Mouse (Mus musculus) embryonic facial prominence, embryonic 10.5 days (tissue): ENCODE measurements around the gene Ddc. TPM values are rescaled to one million over a fixed set of nuclear protein-coding genes. Genes with fewer than 3 reads are reported as not detected.

Source experiments
- DNase-seq: peaks from one replicate; pipeline ENCODE4 v3.0.0-alpha.2; 2017; ENCODE audit warnings: low spot score
- H3K27ac ChIP-seq: fragments of 300-500 bp; sonication (generic); replicated peaks from 2 replicates; pipeline ENCODE4 v1.5.1; 2016; ENCODE audit warnings: mild to moderate bottlenecking
- H3K27me3 ChIP-seq: fragments of 300-500 bp; sonication (generic); replicated peaks from 2 replicates; pipeline ENCODE4 v1.6.1; 2016; ENCODE audit warnings: low read depth, mild to moderate bottlenecking; ENCODE audit not compliant: poor library complexity, severe bottlenecking
- H3K36me3 ChIP-seq: fragments of 300-500 bp; sonication (generic); replicated peaks from 2 replicates; pipeline ENCODE4 v1.6.1; 2016; ENCODE audit warnings: mild to moderate bottlenecking, moderate library complexity
- H3K4me1 ChIP-seq: fragments of 300-500 bp; sonication (generic); 2 replicates; pipeline ENCODE4 v1.6.1; 2016
- H3K4me3 ChIP-seq: fragments of 300-500 bp; sonication (generic); 2 replicates; pipeline ENCODE4 v1.5.1; 2016; ENCODE audit warnings: mild to moderate bottlenecking, moderate library complexity
- H3K9me3 ChIP-seq: fragments of 300-500 bp; sonication (generic); 2 replicates; pipeline ENCODE4 v1.6.1; 2016; ENCODE audit warnings: mild to moderate bottlenecking
- WGBS: fragments of 180-500 bp; shearing (Covaris S2); methylation state at CpG from one replicate; pipeline ENCODE4 v1.1.7; 2016; 5-methylcytosine and 5-hydroxymethylcytosine counted together
- polyA plus RNA-seq: library from polyadenylated mRNA; unstranded; fragments of >200 nt; fragmentation: Nextera tagmentation; extraction: Ambion mirVana; gene quantifications from 2 replicates; pipeline ENCODE4 v1.2.1, GENCODE M21; 2016

Ddc gene
- polyA plus RNA-seq, 1 experiment from 2014 or later: 6.9 TPM

DNA sequence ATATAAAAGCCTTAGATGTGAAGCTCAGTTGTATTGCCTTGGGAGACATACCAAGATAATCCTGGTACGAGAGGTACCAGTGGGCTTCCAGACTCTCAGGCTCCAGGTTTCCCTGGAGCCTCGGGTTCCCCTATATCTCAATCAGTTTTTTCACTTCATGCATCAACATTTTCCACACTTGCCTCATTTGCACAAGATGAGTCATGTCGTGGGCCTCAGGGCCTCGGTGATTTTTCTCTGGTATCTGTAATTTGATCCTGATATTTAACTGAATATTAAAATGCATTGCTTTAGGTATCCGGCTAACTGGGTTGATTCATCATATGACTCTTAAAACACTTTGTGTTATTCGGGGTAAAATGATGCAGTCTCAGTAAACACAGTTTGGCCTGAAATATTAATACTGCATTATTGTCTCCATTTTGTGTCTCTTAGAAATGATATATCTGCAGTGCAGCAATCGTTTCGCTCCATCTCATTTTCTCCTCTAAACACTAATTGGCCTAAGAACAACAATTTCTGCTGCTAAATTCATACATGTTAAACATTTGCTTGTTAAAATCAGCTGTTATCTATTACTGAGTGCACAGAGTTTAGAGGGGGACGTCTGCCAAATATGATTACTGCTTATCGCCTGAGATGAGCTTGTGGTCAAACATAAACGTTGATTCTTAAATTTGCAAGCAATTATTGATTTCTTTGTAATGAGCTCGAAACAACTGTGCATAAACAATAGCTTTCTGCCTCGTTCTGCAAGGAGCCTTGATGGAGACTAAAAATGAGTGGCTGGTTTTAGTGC lies 48.2 kb downstream of the Ddc start:
- WGBS: 71% methylated on average over 13 of the region's 13 CpGs
- H3K27ac ChIP-seq: peak overlapping the region; percentile 76

DNA sequence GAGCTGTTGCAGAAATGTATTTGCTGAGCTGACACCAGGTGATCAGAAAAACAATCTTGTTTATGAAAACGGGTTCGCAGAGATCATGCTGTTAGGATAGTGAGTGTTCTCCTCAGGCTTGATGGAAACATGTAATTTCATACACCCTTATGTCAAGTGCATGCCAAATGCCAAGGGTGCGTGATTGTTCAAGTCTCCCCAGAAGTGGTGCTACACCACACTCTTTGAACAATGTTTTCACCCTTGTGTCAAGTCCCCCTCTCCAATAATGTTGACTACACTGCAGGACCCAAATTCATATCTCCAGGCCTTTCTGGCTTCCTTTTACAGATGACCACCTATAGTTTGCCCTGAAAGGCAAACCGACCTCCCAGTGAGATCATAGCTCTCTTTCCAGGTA lies 49.5 kb downstream of the Ddc start:
- no peak for DNase-seq
- H3K27me3 ChIP-seq: no peaks in the 10 kb centered on the region
- no peaks in the 10 kb centered on the region for H3K36me3 ChIP-seq
- no peaks in the 10 kb centered on the region for H3K9me3 ChIP-seq
- peak overlapping the region; percentile 66; the same call in 1 of the 2 replicates for H3K27ac ChIP-seq
- H3K4me3 ChIP-seq: no peak overlapping the region
- peaks cover 42% of the 10 kb centered on the region for H3K4me1 ChIP-seq
- 93% methylated on average over 4 of the region's 4 CpGs for WGBS

More for the DNA sequence above, 48.2 kb downstream of the Ddc start:
- no peak overlapping the region for H3K4me3 ChIP-seq
- H3K36me3 ChIP-seq: no peaks in the 10 kb centered on the region
- no peak for DNase-seq
- peaks cover 43% of the 10 kb centered on the region for H3K4me1 ChIP-seq
- no peaks in the 10 kb centered on the region for H3K27me3 ChIP-seq
- H3K9me3 ChIP-seq: no peaks in the 10 kb centered on the region

GRCm38 (mm10) chr11:11845044-11845443 lies 52.9 kb downstream of the Ddc start:
- Histone ChIP-seq H3K4me3 (no peak overlapping the region), H3K27ac (peak overlapping the region; percentile 72), H3K9me3 (no peaks in the 10 kb centered on the region), H3K27me3 (no peaks in the 10 kb centered on the region), H3K4me1 (peaks cover 22% of the 10 kb centered on the region), H3K36me3 (no peaks in the 10 kb centered on the region)
- no peak for DNase-seq
- 69% methylated on average over 8 of the region's 8 CpGs for WGBS

DNA sequence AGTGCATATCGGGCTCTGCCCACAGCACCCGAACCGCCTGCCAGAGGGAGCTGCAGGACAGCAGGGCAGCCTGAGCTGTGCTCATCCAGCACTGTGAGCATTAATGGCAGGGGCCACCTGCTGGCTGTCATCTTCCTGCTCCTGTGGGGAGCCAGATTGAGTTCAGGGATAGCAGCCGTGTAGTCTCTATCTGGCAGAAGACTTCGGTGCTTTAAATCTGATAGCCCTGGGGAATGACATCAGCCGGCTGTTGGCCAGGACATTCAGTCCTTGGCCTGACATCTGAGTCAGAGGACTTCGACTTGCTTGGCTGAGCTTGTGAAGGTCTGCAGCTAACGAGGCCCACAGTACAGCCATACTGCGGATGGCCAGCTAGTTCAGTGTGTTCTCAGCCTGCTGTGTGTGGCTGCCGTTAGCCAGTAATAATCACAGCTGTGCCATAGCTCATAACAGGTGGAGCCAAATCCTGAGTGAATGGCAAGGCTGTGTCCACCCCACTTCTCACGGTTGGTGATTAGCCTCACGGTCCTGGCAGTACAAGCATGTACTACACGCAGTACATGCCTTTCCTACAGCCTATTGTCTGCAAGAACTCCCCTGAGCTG lies 53.5 kb downstream of the Ddc start:
- Histone ChIP-seq H3K4me3 (no peak overlapping the region), H3K36me3 (no peaks in the 10 kb centered on the region), H3K27me3 (no peaks in the 10 kb centered on the region), H3K4me1 (peaks cover 19% of the 10 kb centered on the region), H3K27ac (peak overlapping the region; percentile 72), H3K9me3 (no peaks in the 10 kb centered on the region)
- peak; percentile 41 for DNase-seq
- 57% methylated on average over 13 of the region's 13 CpGs for WGBS

GRCm38 (mm10) chr11:11841590-11841989 lies 56.4 kb downstream of the Ddc start:
- Histone ChIP-seq H3K4me3 (no peak overlapping the region), H3K36me3 (no peaks in the 10 kb centered on the region), H3K27ac (peak overlapping the region; percentile 49; the same call in 1 of the 2 replicates), H3K27me3 (no peaks in the 10 kb centered on the region), H3K4me1 (peaks cover 39% of the 10 kb centered on the region), H3K9me3 (no peaks in the 10 kb centered on the region)
- no peak for DNase-seq
- 82% methylated on average over 4 of the region's 4 CpGs for WGBS

GRCm38 (mm10) chr11:11840746-11841145 lies 57.2 kb downstream of the Ddc start:
- Histone ChIP-seq H3K36me3 (no peaks in the 10 kb centered on the region), H3K9me3 (no peaks in the 10 kb centered on the region), H3K27me3 (no peaks in the 10 kb centered on the region), H3K4me1 (peaks cover 47% of the 10 kb centered on the region), H3K4me3 (no peak overlapping the region), H3K27ac (0 out of 2 replicates have a peak overlapping the region, but pooled peaks have one; percentile 25)
- DNase-seq: no peak
- WGBS: 71% methylated on average over 2 of the region's 2 CpGs

GRCm38 (mm10) chr11:11839874-11840273 lies 58.1 kb downstream of the Ddc start:
- H3K4me3 ChIP-seq: no peak overlapping the region
- H3K9me3 ChIP-seq: no peaks in the 10 kb centered on the region
- peak overlapping the region; percentile 59 for H3K27ac ChIP-seq
- no peak for DNase-seq
- no peaks in the 10 kb centered on the region for H3K27me3 ChIP-seq
- no peaks in the 10 kb centered on the region for H3K36me3 ChIP-seq
- H3K4me1 ChIP-seq: peaks cover 48% of the 10 kb centered on the region
- 85% methylated on average over 7 of the region's 7 CpGs for WGBS

- DNase-seq: no peak
- H3K27ac ChIP-seq: peak overlapping the region; percentile 81
- H3K27me3 ChIP-seq: no peaks in the 10 kb centered on the region
- no peak overlapping the region for H3K4me3 ChIP-seq
- no peaks in the 10 kb centered on the region for H3K36me3 ChIP-seq
- H3K9me3 ChIP-seq: no peaks in the 10 kb centered on the region
- 85% methylated on average over 5 of the region's 5 CpGs for WGBS
- peaks cover 57% of the 10 kb centered on the region for H3K4me1 ChIP-seq
Observed at GRCm38 (mm10) chr11:11837384-11837783, 60.6 kb downstream of the Ddc start.

- peak overlapping the region; percentile 81 for H3K27ac ChIP-seq
- WGBS: 47% methylated on average over 18 of the region's 18 CpGs
- H3K4me3 ChIP-seq: no peak overlapping the region
- DNase-seq: no peak
- no peaks in the 10 kb centered on the region for H3K36me3 ChIP-seq
- peaks cover 62% of the 10 kb centered on the region for H3K4me1 ChIP-seq
- no peaks in the 10 kb centered on the region for H3K9me3 ChIP-seq
- no peaks in the 10 kb centered on the region for H3K27me3 ChIP-seq
Observed at GRCm38 (mm10) chr11:11836713-11837370, 61.1 kb downstream of the Ddc start.

DNA sequence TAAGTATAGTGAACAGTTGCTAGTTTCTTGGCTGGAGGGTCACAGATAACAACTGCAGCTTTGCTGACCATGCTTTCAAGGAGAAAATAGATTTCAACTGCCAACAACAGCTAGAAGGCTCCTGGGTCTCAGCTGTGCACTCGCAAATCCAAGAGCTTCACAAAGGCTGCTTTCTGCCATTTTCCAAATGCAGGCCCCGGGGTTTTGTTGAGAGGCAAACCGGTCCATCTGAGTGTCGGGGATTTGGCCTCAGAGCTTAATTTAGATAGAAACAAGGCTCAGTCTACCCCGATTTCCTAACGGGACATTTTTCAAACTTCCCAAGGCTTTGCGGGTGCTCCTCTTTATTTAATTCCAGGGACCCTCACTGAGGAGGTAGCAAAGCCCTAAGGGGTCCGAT lies 61.7 kb downstream of the Ddc start:
- Histone ChIP-seq H3K4me3 (no peak overlapping the region), H3K9me3 (no peaks in the 10 kb centered on the region), H3K36me3 (no peaks in the 10 kb centered on the region), H3K4me1 (peaks cover 68% of the 10 kb centered on the region), H3K27me3 (no peaks in the 10 kb centered on the region), H3K27ac (peak overlapping the region; percentile 81)
- 46% methylated on average over 8 of the region's 8 CpGs for WGBS
- no peak for DNase-seq

GRCm38 (mm10) chr11:11835791-11836190 lies 62.2 kb downstream of the Ddc start:
- WGBS: 77% methylated on average over 4 of the region's 4 CpGs
- Histone ChIP-seq H3K27me3 (no peaks in the 10 kb centered on the region), H3K27ac (peak overlapping the region; percentile 81), H3K36me3 (no peaks in the 10 kb centered on the region), H3K4me1 (peaks cover 73% of the 10 kb centered on the region), H3K4me3 (no peak overlapping the region), H3K9me3 (no peaks in the 10 kb centered on the region)
- DNase-seq: no peak

GRCm38 (mm10) chr11:11835361-11835760 lies 62.6 kb downstream of the Ddc start:
- WGBS: 37% methylated on average over 6 of the region's 6 CpGs
- DNase-seq: no peak
- Histone ChIP-seq H3K27ac (peak overlapping the region; percentile 81), H3K9me3 (no peaks in the 10 kb centered on the region), H3K4me3 (no peak overlapping the region), H3K4me1 (peaks cover 77% of the 10 kb centered on the region), H3K36me3 (no peaks in the 10 kb centered on the region), H3K27me3 (no peaks in the 10 kb centered on the region)
